Mouse (Mus musculus) midbrain, postnatal 0 days (tissue): ENCODE results near the gene Thap2. TPM values are rescaled to one million over a fixed set of nuclear protein-coding genes. Genes with fewer than 3 reads are reported as not detected.
A peak's percentile ranks its signal among the peaks of the same experiment; 100 is the strongest.

Experiments used
- ATAC-seq: fragments of 200-750 bp; cut with Nextera tagmentation; 2 replicates; pipeline ENCODE4 v1.8.0; 2017; ENCODE audit warnings: moderate number of reproducible peaks, mild to moderate bottlenecking, moderate TSS enrichment, moderate library complexity; ENCODE audit not compliant: low FRiP score
- DNase-seq: peaks from one replicate; pipeline ENCODE4 v3.0.0-alpha.2; 2015; ENCODE audit warnings: low spot score
- H3K27ac ChIP-seq: fragments of 300-500 bp; sonication (generic); 2 replicates; pipeline ENCODE4 v1.5.1; 2014; ENCODE audit warnings: low read depth, mild to moderate bottlenecking, low read length, mixed read lengths
- H3K27me3 ChIP-seq: fragments of 300-500 bp; sonication (generic); 2 replicates; pipeline ENCODE4 v1.6.1; 2014; ENCODE audit warnings: low read length, control low read depth, mixed read lengths; ENCODE audit not compliant: insufficient read depth
- H3K36me3 ChIP-seq: fragments of 300-500 bp; sonication (generic); 2 replicates; pipeline ENCODE4 v1.6.1; 2014; ENCODE audit warnings: low read length, control low read depth, mixed read lengths; ENCODE audit not compliant: insufficient read depth
- H3K4me1 ChIP-seq: fragments of 300-500 bp; sonication (generic); 2 replicates; pipeline ENCODE4 v1.6.1; 2014; ENCODE audit warnings: mild to moderate bottlenecking, control low read depth, antibody characterized with exemption, low read length, mixed read lengths; ENCODE audit not compliant: insufficient read depth
- H3K4me2 ChIP-seq: fragments of 300-500 bp; sonication (generic); 2 replicates; pipeline ENCODE4 v1.6.1; 2014; ENCODE audit warnings: low read depth, mild to moderate bottlenecking, low read length, mixed read lengths; ENCODE audit not compliant: poor library complexity, severe bottlenecking
- H3K4me3 ChIP-seq: fragments of 300-500 bp; sonication (generic); 2 replicates; pipeline ENCODE4 v1.5.1; 2014; ENCODE audit warnings: low read depth, mild to moderate bottlenecking, low read length, moderate library complexity
- H3K9ac ChIP-seq: fragments of 300-500 bp; sonication (generic); replicated peaks from 2 replicates; pipeline ENCODE4 v1.6.1; 2014; ENCODE audit warnings: mild to moderate bottlenecking, low read length, moderate library complexity, mixed read lengths; ENCODE audit not compliant: poor library complexity, severe bottlenecking
- H3K9me3 ChIP-seq: fragments of 300-500 bp; sonication (generic); 2 replicates; pipeline ENCODE4 v1.6.1; 2016; ENCODE audit warnings: low read length, control low read depth
- CTCF ChIP-seq: IDR thresholded peaks from 2 replicates; pipeline ENCODE4 v1.5.1; 2016; ENCODE audit warnings: antibody characterized with exemption, mild to moderate bottlenecking
- WGBS: fragments of 180-500 bp; shearing (Covaris S2); extraction: QIAGEN DNeasy Blood & Tissue Kit; methylation state at CpG from one replicate; pipeline ENCODE4 v1.1.7; 2014; 5-methylcytosine and 5-hydroxymethylcytosine counted together
- polyA plus RNA-seq: library from polyadenylated mRNA; unstranded; fragments of >200 nt; fragmentation: Nextera tagmentation; extraction: Ambion mirVana; gene quantifications from 2 replicates; pipeline ENCODE4 v1.2.1, GENCODE M21; 2015
- total RNA-seq: library from RNA; depleted of rRNA; stranded (reverse); fragments of >200 nt; gene quantifications from 2 replicates; pipeline ENCODE4 v1.2.3, GENCODE M21; 2014; rRNA removed

The Thap2 gene
- 10.4 and 12.2 TPM in 2 replicates for total RNA-seq
- 9.1 and 9.9 TPM in 2 replicates for polyA plus RNA-seq

GRCm38 (mm10) chr10:115384221-115385017 is at the start of gene Thap2, which contains the start of gene Zfc3h1:
Thap2 (minus strand) TSS chr10:115384443.
Zfc3h1 (plus strand) TSS chr10:115384959.
- H3K4me3 ChIP-seq, result peak within 1 kb of the TSS; percentile 89
- peaks cover 11% of the 10 kb centered on the region for H3K4me1 ChIP-seq
- WGBS, result under 1% methylated on average over 62 of the region's 65 CpGs
- H3K9me3 ChIP-seq, result no peaks in the 10 kb centered on the region
- peak within 1 kb of the TSS; percentile 71 for H3K4me2 ChIP-seq
- DNase-seq, result peak; percentile 99
- TF ChIP-seq CTCF, result peak; percentile 86
- peak within 1 kb of the TSS; percentile 97 for H3K27ac ChIP-seq
- peak within 1 kb of the TSS; percentile 87 for H3K9ac ChIP-seq
- H3K27me3 ChIP-seq, result no peaks in the 10 kb centered on the region
- peak; percentile 97 for ATAC-seq
- H3K36me3 ChIP-seq, result no peaks in the 10 kb centered on the region

GRCm38 (mm10) chr10:115425351-115425750 is 41.1 kb upstream of the Thap2 start:
- DNase-seq (no peak), ATAC-seq (no peak)
- Histone ChIP-seq H3K9me3 (no peaks in the 10 kb centered on the region), H3K27me3 (no peaks in the 10 kb centered on the region), H3K4me3 (no peak overlapping the region), H3K9ac (no peak overlapping the region), H3K4me2 (no peak overlapping the region), H3K36me3 (peaks cover 26% of the 10 kb centered on the region), H3K27ac (no peak overlapping the region), H3K4me1 (no peaks in the 10 kb centered on the region)
- 58% methylated on average over 2 of the region's 2 CpGs for WGBS
- TF ChIP-seq CTCF, result no peak

- Histone ChIP-seq H3K4me1 (no peaks in the 10 kb centered on the region), H3K4me2 (no peak overlapping the region), H3K36me3 (peaks cover 21% of the 10 kb centered on the region; the same call in 1 of the 2 replicates), H3K27me3 (no peaks in the 10 kb centered on the region), H3K9ac (no peak overlapping the region), H3K27ac (no peak overlapping the region), H3K4me3 (no peak overlapping the region), H3K9me3 (no peaks in the 10 kb centered on the region)
- WGBS, result 85% methylated on average over 4 of the region's 4 CpGs
- no peak for DNase-seq
- no peak for TF ChIP-seq CTCF
- no peak for ATAC-seq
Observed at GRCm38 (mm10) chr10:115421976-115422375, 37.7 kb upstream of the Thap2 start.

GRCm38 (mm10) chr10:115414056-115414455 is 29.8 kb upstream of the Thap2 start:
- Histone ChIP-seq H3K4me3 (no peak overlapping the region), H3K4me1 (no peaks in the 10 kb centered on the region), H3K4me2 (no peak overlapping the region), H3K9me3 (no peaks in the 10 kb centered on the region), H3K9ac (no peak overlapping the region), H3K27ac (no peak overlapping the region), H3K27me3 (no peaks in the 10 kb centered on the region), H3K36me3 (peaks cover 44% of the 10 kb centered on the region)
- no peak for DNase-seq
- WGBS, result 86% methylated on average over 3 of the region's 3 CpGs
- no peak for TF ChIP-seq CTCF
- no peak for ATAC-seq

GRCm38 (mm10) chr10:115413496-115413895 is 29.3 kb upstream of the Thap2 start:
- Histone ChIP-seq H3K36me3 (peaks cover 46% of the 10 kb centered on the region), H3K27me3 (no peaks in the 10 kb centered on the region)
- WGBS, result 93% methylated on average over 2 of the region's 2 CpGs

GRCm38 (mm10) chr10:115406393-115406792 is 22.1 kb upstream of the Thap2 start:
- peaks cover 29% of the 10 kb centered on the region for H3K36me3 ChIP-seq
- DNase-seq, result peak; percentile 80
- H3K27ac ChIP-seq, result no peak overlapping the region
- H3K4me3 ChIP-seq, result no peak overlapping the region
- TF ChIP-seq CTCF, result peak; percentile 87
- no peaks in the 10 kb centered on the region for H3K4me1 ChIP-seq
- H3K27me3 ChIP-seq, result no peaks in the 10 kb centered on the region
- H3K9me3 ChIP-seq, result no peaks in the 10 kb centered on the region
- no peak overlapping the region for H3K4me2 ChIP-seq
- no peak for ATAC-seq
- no peak overlapping the region for H3K9ac ChIP-seq
- WGBS, result 60% methylated on average over 6 of the region's 6 CpGs

More at GRCm38 (mm10) chr10:115413496-115413895, 29.3 kb upstream of the Thap2 start:
- H3K9ac ChIP-seq, result no peak overlapping the region
- no peaks in the 10 kb centered on the region for H3K9me3 ChIP-seq
- no peak for TF ChIP-seq CTCF
- no peak overlapping the region for H3K27ac ChIP-seq
- ATAC-seq (no peak), DNase-seq (no peak)
- no peak overlapping the region for H3K4me2 ChIP-seq
- H3K4me3 ChIP-seq, result no peak overlapping the region
- H3K4me1 ChIP-seq, result no peaks in the 10 kb centered on the region
